Mouse (Mus musculus): Measurements from ENCODE around the gene Rps8.

DNA sequence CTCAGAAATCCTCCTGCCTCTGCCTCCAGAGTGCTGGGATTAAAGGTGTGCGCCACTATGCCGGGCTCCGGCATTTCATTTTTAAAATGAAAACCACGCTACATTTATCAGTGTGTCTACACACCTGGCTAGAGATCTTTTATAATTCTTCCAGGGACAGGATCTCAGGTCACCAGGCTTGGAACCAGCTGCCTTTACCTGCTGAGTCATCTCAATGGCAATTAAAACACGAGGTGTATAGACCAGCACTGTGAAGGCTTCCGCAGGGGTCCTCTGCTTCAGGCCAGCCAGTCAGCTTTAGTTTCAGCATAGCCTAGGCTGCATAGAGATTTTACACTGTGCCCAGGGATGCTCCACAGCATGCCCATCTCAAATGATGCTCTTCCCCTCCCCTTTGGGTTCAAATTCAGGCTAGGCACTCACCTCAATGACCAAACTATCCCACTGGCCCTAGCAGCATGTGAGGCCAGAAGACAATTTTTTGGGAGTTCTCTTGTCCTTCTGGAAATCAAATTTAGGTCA lies 5.8 kb downstream of the Rps8 start:
- TF ChIP-seq CTCF (IDR thresholded peaks at IDR 0.05) (no peak), EP300 (IDR thresholded peaks at IDR 0.05) (no peak)
